Mouse (Mus musculus) adrenal gland (tissue): ENCODE measurements around the gene Crygf.
"Not testable (repeated sequence)": the region's sequence is repeated elsewhere in the genome, so short reads cannot be mapped to it uniquely, and the experiment has no call there.

Experiments used
- intact Hi-C: fragments of 180-260 bp; cut with DNase I; formaldehyde crosslinking; loops from one replicate; pipeline ENCODE4 v1.15.1; 2025
- long read RNA-seq, 2 experiments: library from polyadenylated mRNA; unstranded; transcript quantifications; one replicate each; pipeline ENCODE4 v2.0.0; 2020; ENCODE audit warnings: borderline replicate concordance in 1 of 2; ENCODE audit not compliant: insufficient replicate concordance in 1 of 2

The Crygf gene
- long read RNA-seq, experiment 1: 0 reads
- long read RNA-seq, experiment 2: 0 reads

GRCm38 (mm10) chr1:65926294-65926693, at the start of gene Crygf:
Gene Crygf (plus strand): TSS chr1:65926520.
- intact Hi-C loops: no loop called here

GRCm38 (mm10) chr1:65925361-65926210, 734 bp upstream of the Crygf start:
- intact Hi-C loops: no loop called here

- intact Hi-C loops: not testable (repeated sequence)
Measured at GRCm38 (mm10) chr1:65926696-65927095, 376 bp downstream of the Crygf start.

- intact Hi-C loops: no loop called here
Measured at GRCm38 (mm10) chr1:65930055-65930454, 3.7 kb downstream of the Crygf start.

- intact Hi-C loops: no loop called here
Measured at GRCm38 (mm10) chr1:65932091-65932812, 5.9 kb downstream of the Crygf start.
